Mouse (Mus musculus): ENCODE results near the gene Gpr15.

- TF ChIP-seq CTCF (IDR thresholded peaks at IDR 0.05; ENCODE audit: insufficient read depth, low read depth, low read length) (no peak), POLR2A (IDR thresholded peaks at IDR 0.05; ENCODE audit: insufficient read depth, low read depth, low read length) (no peak)
These were observed 33.0 kb downstream of the Gpr15 start for GRCm38 (mm10) chr16:58685548-58686537.

Measured in olfactory bulb, adult 2 months (tissue).